29 mouse cellular contexts compared by ENCODE assay signal in genomic region chr2:125295526-125295925, GRCm38 (mm10). TPM values are rescaled to one million over a fixed set of nuclear protein-coding genes. Genes with fewer than 3 reads are reported as not detected.
DNase-seq lines count a peak whose midpoint lies in the region; ATAC-seq and TF ChIP-seq lines count a peak whose summit lies in the region.
"Had no signal": no experiment of that assay in that cellular context is flagged by ENCODE, and none has a peak within 500 bp of the region (broad histone marks: within the 10 kb centered on the region; RNA-seq: fewer than 3 reads in every experiment).

No protein-coding gene starts in this region.

- TF ChIP-seq POLR2A in limb, embryonic 14.5 days (IDR thresholded peaks at IDR 0.05; ENCODE audit: borderline replicate concordance, extremely low read depth, insufficient read depth, insufficient read length) = no peak

- DNase-seq in limb, embryonic 14.5 days (ENCODE audit: low spot score) = peak; percentile 35
- no peak for DNase-seq in limb, embryonic 10.5 days (ENCODE audit: low spot score)
- no peak for DNase-seq in lung, postnatal 36 days
- peak; percentile 6 for DNase-seq in midbrain, embryonic 11.5 days (ENCODE audit: low spot score, missing footprints)
- DNase-seq in liver, postnatal 0 days = no peak
- DNase-seq: adrenal gland, adult 2 months; adrenal gland, postnatal 10 days; adrenal gland, postnatal 25 days; B cell, adult 2 months; cerebellum, adult 11 months; cerebellum, adult 18-20 months; cerebellum, adult 8-10 months; cerebellum, adult 9-11 months; cerebellum, postnatal 14 days; cerebellum, postnatal 36 days; embryo, embryonic 11 days had no signal

- H3K4me3 ChIP-seq in limb, embryonic 14.5 days (replicated peaks; ENCODE audit: low read length) = no peak overlapping the region
- H3K4me3 ChIP-seq in limb, embryonic 10.5 days = no peak overlapping the region
- no peak overlapping the region for H3K4me3 ChIP-seq in lung, embryonic 15.5 days
- no peak overlapping the region for H3K4me3 ChIP-seq in midbrain, embryonic 11.5 days (ENCODE audit: low read depth, low read length)
- H3K4me3 ChIP-seq in midbrain, embryonic 16.5 days (ENCODE audit: low read depth, low read length) = no peak overlapping the region
- H3K4me3 ChIP-seq in limb, embryonic 15.5 days = no peak overlapping the region
- no peak overlapping the region for H3K4me3 ChIP-seq in liver, postnatal 0 days (ENCODE audit: low read depth, low read length)
- H3K4me3 ChIP-seq: embryonic facial prominence, embryonic 13.5 days; embryonic facial prominence, embryonic 15.5 days; erythroblast, embryonic 14.5 days; forebrain, embryonic 10.5 days; forebrain, embryonic 12.5 days had no signal

- no peaks in the 10 kb centered on the region for H3K27me3 ChIP-seq in limb, embryonic 14.5 days (ENCODE audit: control insufficient read depth, insufficient read depth, low read length)
- H3K27me3 ChIP-seq in limb, embryonic 10.5 days (ENCODE audit: low read depth, poor library complexity, severe bottlenecking) = no peaks in the 10 kb centered on the region
- no peaks in the 10 kb centered on the region for H3K27me3 ChIP-seq in lung, embryonic 15.5 days
- H3K27me3 ChIP-seq in midbrain, embryonic 11.5 days (ENCODE audit: control insufficient read depth, insufficient read depth, low read length) = no peaks in the 10 kb centered on the region
- H3K27me3 ChIP-seq in midbrain, embryonic 16.5 days (ENCODE audit: control insufficient read depth, insufficient read depth, low read depth, low read length) = no peaks in the 10 kb centered on the region
- H3K27me3 ChIP-seq in limb, embryonic 15.5 days = no peaks in the 10 kb centered on the region
- no peaks in the 10 kb centered on the region for H3K27me3 ChIP-seq in liver, postnatal 0 days (ENCODE audit: insufficient read depth, low read length)
- H3K27me3 ChIP-seq: CH12.LX; embryonic facial prominence, embryonic 13.5 days; embryonic facial prominence, embryonic 15.5 days; forebrain, embryonic 12.5 days had no signal

- peaks cover 5% of the 10 kb centered on the region for H3K36me3 ChIP-seq in limb, embryonic 14.5 days (ENCODE audit: control insufficient read depth, insufficient read depth, low read length)
- H3K36me3 ChIP-seq in limb, embryonic 10.5 days = no peaks in the 10 kb centered on the region
- no peaks in the 10 kb centered on the region for H3K36me3 ChIP-seq in lung, embryonic 15.5 days
- no peaks in the 10 kb centered on the region for H3K36me3 ChIP-seq in midbrain, embryonic 11.5 days (ENCODE audit: control insufficient read depth, insufficient read depth, low read length)
- H3K36me3 ChIP-seq in midbrain, embryonic 16.5 days (ENCODE audit: control insufficient read depth, insufficient read depth, low read length) = no peaks in the 10 kb centered on the region; the same call in 1 of the 2 replicates
- 0 out of 2 replicates have a peak, but pooled peaks cover under 1% of the 10 kb centered on the region for H3K36me3 ChIP-seq in limb, embryonic 15.5 days
- H3K36me3 ChIP-seq in liver, postnatal 0 days (replicated peaks; ENCODE audit: insufficient read depth, low read length) = no peaks in the 10 kb centered on the region
- H3K36me3 ChIP-seq: embryonic facial prominence, embryonic 15.5 days; forebrain, embryonic 12.5 days; G1E had no signal

- TF ChIP-seq EP300 in liver, postnatal 0 days (IDR thresholded peaks at IDR 0.05; ENCODE audit: low read depth) = no peak

- TF ChIP-seq CTCF in liver, postnatal 0 days (IDR thresholded peaks at IDR 0.05; ENCODE audit: low read depth) = no peak

- H3K9ac ChIP-seq in limb, embryonic 14.5 days (ENCODE audit: low read depth, low read length, severe bottlenecking) = no peak overlapping the region
- no peak overlapping the region for H3K9ac ChIP-seq in lung, embryonic 15.5 days
- no peak overlapping the region for H3K9ac ChIP-seq in midbrain, embryonic 11.5 days (ENCODE audit: low read length)
- no peak overlapping the region for H3K9ac ChIP-seq in midbrain, embryonic 16.5 days (ENCODE audit: low read depth, low read length)
- no peak overlapping the region for H3K9ac ChIP-seq in limb, embryonic 15.5 days
- H3K9ac ChIP-seq in liver, postnatal 0 days (replicated peaks) = no peak overlapping the region
- H3K9ac ChIP-seq: embryonic facial prominence, embryonic 13.5 days; embryonic facial prominence, embryonic 15.5 days; forebrain, embryonic 12.5 days had no signal

- peaks cover 10% of the 10 kb centered on the region for H3K4me1 ChIP-seq in limb, embryonic 14.5 days (ENCODE audit: control insufficient read depth, insufficient read depth, low read length)
- H3K4me1 ChIP-seq in limb, embryonic 10.5 days = peaks cover 6% of the 10 kb centered on the region; the same call in 1 of the 2 replicates
- H3K4me1 ChIP-seq in lung, embryonic 15.5 days = peaks cover 21% of the 10 kb centered on the region
- no peaks in the 10 kb centered on the region for H3K4me1 ChIP-seq in midbrain, embryonic 11.5 days (ENCODE audit: control insufficient read depth, insufficient read depth, low read length)
- H3K4me1 ChIP-seq in midbrain, embryonic 16.5 days (ENCODE audit: control insufficient read depth, insufficient read depth, low read length) = no peaks in the 10 kb centered on the region
- peaks cover 14% of the 10 kb centered on the region for H3K4me1 ChIP-seq in limb, embryonic 15.5 days
- H3K4me1 ChIP-seq in liver, postnatal 0 days (ENCODE audit: insufficient read depth) = no peaks in the 10 kb centered on the region
- H3K4me1 ChIP-seq: forebrain, embryonic 10.5 days; forebrain, embryonic 12.5 days had no signal

- ATAC-seq in limb, embryonic 14.5 days (ENCODE audit: low FRiP score, low read depth) = no peak
- peak; percentile 32; the same call in 1 of the 2 replicates for ATAC-seq in lung, embryonic 15.5 days (ENCODE audit: borderline replicate concordance, extremely low read depth, low FRiP score, low TSS enrichment)
- no peak for ATAC-seq in midbrain, embryonic 11.5 days (ENCODE audit: low FRiP score)
- ATAC-seq in midbrain, embryonic 16.5 days = no peak
- no peak for ATAC-seq in limb, embryonic 15.5 days (ENCODE audit: insufficient number of reproducible peaks, low FRiP score, low TSS enrichment, low read depth)
- no peak for ATAC-seq in liver, postnatal 0 days
- ATAC-seq: CD4-positive, CD25-positive, alpha-beta regulatory T cell, adult 4 months; forebrain, embryonic 14.5 days; forebrain, embryonic 16.5 days had no signal

- H3K27ac ChIP-seq in limb, embryonic 14.5 days (replicated peaks; ENCODE audit: low read depth, low read length) = no peak overlapping the region
- H3K27ac ChIP-seq in limb, embryonic 10.5 days = no peak overlapping the region
- peak overlapping the region; percentile 57; the same call in 1 of the 2 replicates for H3K27ac ChIP-seq in lung, embryonic 15.5 days
- H3K27ac ChIP-seq in midbrain, embryonic 11.5 days (ENCODE audit: low read depth, low read length) = no peak overlapping the region
- no peak overlapping the region for H3K27ac ChIP-seq in midbrain, embryonic 16.5 days (ENCODE audit: low read length)
- peak overlapping the region; percentile 27; the same call in 1 of the 2 replicates for H3K27ac ChIP-seq in limb, embryonic 15.5 days
- no peak overlapping the region for H3K27ac ChIP-seq in liver, postnatal 0 days (ENCODE audit: low read depth)
- H3K27ac ChIP-seq: embryonic facial prominence, embryonic 13.5 days; embryonic facial prominence, embryonic 15.5 days; forebrain, embryonic 10.5 days; forebrain, embryonic 12.5 days had no signal

- H3K4me2 ChIP-seq in limb, embryonic 14.5 days (replicated peaks; ENCODE audit: low read depth, low read length, severe bottlenecking) = no peak overlapping the region
- H3K4me2 ChIP-seq in lung, embryonic 15.5 days = no peak overlapping the region
- no peak overlapping the region for H3K4me2 ChIP-seq in midbrain, embryonic 11.5 days
- H3K4me2 ChIP-seq in midbrain, embryonic 16.5 days (ENCODE audit: low read length) = no peak overlapping the region
- no peak overlapping the region for H3K4me2 ChIP-seq in limb, embryonic 15.5 days
- H3K4me2 ChIP-seq in liver, postnatal 0 days (ENCODE audit: low read depth, low read length) = no peak overlapping the region
- H3K4me2 ChIP-seq: embryonic facial prominence, embryonic 13.5 days; embryonic facial prominence, embryonic 15.5 days; forebrain, embryonic 12.5 days had no signal

- no peaks in the 10 kb centered on the region for H3K9me3 ChIP-seq in limb, embryonic 14.5 days (ENCODE audit: control insufficient read depth, low read length)
- no peaks in the 10 kb centered on the region for H3K9me3 ChIP-seq in limb, embryonic 10.5 days (replicated peaks)
- no peaks in the 10 kb centered on the region for H3K9me3 ChIP-seq in lung, embryonic 15.5 days
- H3K9me3 ChIP-seq in midbrain, embryonic 11.5 days (ENCODE audit: control insufficient read depth, low read length) = no peaks in the 10 kb centered on the region
- H3K9me3 ChIP-seq in midbrain, embryonic 16.5 days (replicated peaks; ENCODE audit: control insufficient read depth, low read length, poor library complexity, severe bottlenecking) = no peaks in the 10 kb centered on the region
- H3K9me3 ChIP-seq in limb, embryonic 15.5 days = no peaks in the 10 kb centered on the region
- H3K9me3 ChIP-seq in liver, postnatal 0 days (ENCODE audit: low read length) = no peaks in the 10 kb centered on the region
- H3K9me3 ChIP-seq: embryonic facial prominence, embryonic 13.5 days; embryonic facial prominence, embryonic 15.5 days; forebrain, embryonic 10.5 days; forebrain, embryonic 12.5 days; G1E had no signal

- WGBS in limb, embryonic 14.5 days = 69% methylated on average over 3 of the region's 3 CpGs
- WGBS in limb, embryonic 10.5 days = 94% methylated on average over 3 of the region's 3 CpGs
- 50% methylated on average over 3 of the region's 3 CpGs for WGBS in lung, embryonic 15.5 days
- 91% methylated on average over 3 of the region's 3 CpGs for WGBS in midbrain, embryonic 11.5 days
- WGBS in midbrain, embryonic 16.5 days = 84% methylated on average over 3 of the region's 3 CpGs
- 57% methylated on average over 3 of the region's 3 CpGs for WGBS in limb, embryonic 15.5 days
- WGBS in liver, postnatal 0 days (ENCODE audit: insufficient replicate concordance) = 89% methylated on average over 3 of the region's 3 CpGs

RNA-seq across cellular contexts. Expression of gene Dut, which starts 48.5 kb away (rescaled TPM):
- polyA plus RNA-seq in limb, embryonic 14.5 days (2012; rRNA removed) = 74.7 and 101 TPM in 2 replicates
- polyA plus RNA-seq in limb, embryonic 14.5 days (2014; fragmentation: Nextera tagmentation; extraction: Ambion mirVana) = 126 and 129 TPM in 2 replicates
- 257 and 309 TPM in 2 replicates for polyA plus RNA-seq in limb, embryonic 10.5 days (2016; fragmentation: Nextera tagmentation; extraction: Ambion mirVana)
- polyA plus RNA-seq in lung, embryonic 15.5 days (2015; fragmentation: Nextera tagmentation; extraction: Ambion mirVana) = 164 and 176 TPM in 2 replicates
- 215 and 220 TPM in 2 replicates for polyA plus RNA-seq in midbrain, embryonic 11.5 days (2014; fragmentation: Nextera tagmentation; extraction: Ambion mirVana)
- 73.7 and 75.5 TPM in 2 replicates for polyA plus RNA-seq in midbrain, embryonic 16.5 days (2015; fragmentation: Nextera tagmentation; extraction: Ambion mirVana)
- 97.0 and 100 TPM in 2 replicates for polyA plus RNA-seq in limb, embryonic 15.5 days (2015; fragmentation: Nextera tagmentation; extraction: Ambion mirVana)
- 60.2 and 66.0 TPM in 2 replicates for polyA plus RNA-seq in liver, postnatal 0 days (2015; fragmentation: Nextera tagmentation; extraction: Ambion mirVana)

Comparison
In these comparisons a context has a peak if more than half of its experiments do, and no peak if none do; other contexts are left out.
1. DNase-seq: peak in limb, embryonic 14.5 days (single experiment) and midbrain, embryonic 11.5 days (single experiment); none in limb, embryonic 10.5 days (single experiment), lung, postnatal 36 days (single experiment) and liver, postnatal 0 days (single experiment).
2. H3K27ac ChIP-seq: peak in lung, embryonic 15.5 days (single experiment) and limb, embryonic 15.5 days (single experiment); none in limb, embryonic 14.5 days (single experiment), limb, embryonic 10.5 days (single experiment), midbrain, embryonic 11.5 days (single experiment), midbrain, embryonic 16.5 days (single experiment) and liver, postnatal 0 days (single experiment).